Mouse (Mus musculus): ENCODE results near the gene Shc1.

Shc1 gene

DNA sequence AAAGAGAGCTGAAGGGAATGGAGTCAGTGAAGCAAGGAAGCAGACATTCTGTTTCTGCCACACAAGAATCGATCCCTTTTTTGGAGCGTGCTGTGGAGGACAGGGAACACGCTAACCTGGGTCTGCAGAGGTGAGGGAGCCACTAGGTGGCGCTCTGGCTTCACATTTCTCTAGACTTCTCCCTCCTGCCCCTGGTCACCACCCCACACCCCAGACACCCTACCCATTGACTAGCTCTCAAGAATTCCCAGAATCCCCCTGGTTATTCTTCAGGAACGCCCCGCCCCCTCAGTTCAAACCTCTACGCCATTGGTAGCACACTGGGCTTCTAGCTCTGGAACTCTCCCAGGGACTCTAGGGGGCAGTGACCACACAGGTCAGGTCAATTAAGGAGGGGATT is 31.3 kb downstream of the Shc1 start:
- peak; percentile 86 for DNase-seq (ENCODE audit: low read depth)

- no peak for DNase-seq (ENCODE audit: low read depth)
These were observed 33.7 kb downstream of the Shc1 start for GRCm38 (mm10) chr3:89451916-89452315.

- DNase-seq (ENCODE audit: low read depth): no peak
These were observed 36.3 kb downstream of the Shc1 start, which contains the start of gene Pmvk for GRCm38 (mm10) chr3:89454401-89455177. TSS of gene Pmvk (plus strand) at chr3:89454541.

DNA sequence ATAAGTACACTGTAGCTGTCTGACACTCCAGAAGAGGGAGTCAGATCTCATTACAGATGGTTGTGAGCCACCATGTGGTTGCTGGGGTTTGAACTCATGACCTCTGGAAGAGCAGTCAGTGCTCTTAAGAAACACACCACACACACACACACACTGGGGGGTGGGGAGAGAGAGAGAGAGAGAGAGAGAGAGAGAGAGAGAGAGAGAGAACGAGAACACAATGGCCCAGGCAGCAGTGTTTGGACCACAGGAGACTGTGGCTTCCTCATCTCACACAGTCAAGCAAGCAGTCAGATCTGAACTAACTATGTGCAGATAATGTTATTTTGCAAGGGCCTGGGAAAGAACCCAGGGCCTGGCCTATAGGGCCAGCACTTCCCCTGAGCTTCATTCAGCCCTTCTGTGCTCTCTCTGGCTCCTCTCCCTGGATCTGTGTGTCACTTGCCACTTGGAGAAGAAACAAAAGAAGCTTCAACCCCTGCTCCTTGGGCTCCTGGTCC is 37.6 kb downstream of the Shc1 start:
- DNase-seq (ENCODE audit: low read depth): peak; percentile 34

DNA sequence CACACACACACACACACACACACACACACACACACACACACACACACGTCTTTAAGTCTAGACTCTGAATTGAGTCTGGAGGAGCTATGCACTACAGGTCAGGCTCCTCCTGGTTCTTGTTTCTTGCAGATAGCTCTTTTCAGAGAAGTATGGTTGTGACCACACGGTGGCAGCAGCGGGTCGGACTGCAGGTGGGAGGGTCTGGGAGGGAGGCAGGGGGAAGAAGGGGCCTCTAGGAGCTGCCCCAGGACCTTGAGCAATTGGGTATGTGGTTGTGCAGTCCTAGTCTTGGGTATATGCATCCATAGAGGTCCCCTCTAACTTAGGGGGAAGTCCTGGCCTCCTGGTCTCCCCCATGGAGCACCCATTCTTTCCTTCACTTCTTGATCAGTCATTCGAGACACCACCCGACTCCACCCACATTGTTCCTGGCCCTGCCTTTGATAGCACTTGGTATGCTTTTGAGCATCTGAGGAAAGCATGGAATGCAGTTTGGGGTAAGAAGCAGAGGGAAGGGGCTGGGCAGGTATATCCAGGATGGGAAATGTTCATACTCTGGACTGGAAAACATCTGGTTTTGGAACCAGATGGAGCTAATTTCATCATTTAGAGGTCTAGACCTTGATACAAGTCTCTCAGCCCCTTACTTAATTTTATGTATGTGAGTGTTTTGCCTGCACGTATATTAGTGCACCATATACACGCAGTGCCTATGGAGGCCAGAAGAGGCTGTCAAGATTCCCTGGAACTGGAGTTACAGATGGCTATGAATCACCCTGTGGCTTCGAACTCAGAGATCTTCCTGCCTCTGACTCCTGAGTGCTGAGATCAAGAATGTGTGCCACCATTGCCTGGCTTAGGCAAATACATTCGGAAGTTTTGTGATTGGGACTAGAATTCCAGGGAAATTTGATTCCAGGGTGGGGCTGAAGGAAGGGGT is 38.8 kb downstream of the Shc1 start:
- peak; percentile 92 for DNase-seq (ENCODE audit: low read depth)

GRCm38 (mm10) chr3:89458372-89458964 is 40.2 kb downstream of the Shc1 start:
- DNase-seq (ENCODE audit: low read depth): no peak

GRCm38 (mm10) chr3:89458965-89459807 is 40.9 kb downstream of the Shc1 start:
- peak; percentile 98 for DNase-seq (ENCODE audit: low read depth)

- no peak for DNase-seq (ENCODE audit: low read depth)
These were observed 50.0 kb downstream of the Shc1 start for GRCm38 (mm10) chr3:89468268-89468667.

GRCm38 (mm10) chr3:89472280-89472679 is 54.0 kb downstream of the Shc1 start:
- DNase-seq (ENCODE audit: low read depth): no peak

- no peak for DNase-seq (ENCODE audit: low read depth)
These were observed 55.6 kb downstream of the Shc1 start for GRCm38 (mm10) chr3:89473838-89474237.

DNA sequence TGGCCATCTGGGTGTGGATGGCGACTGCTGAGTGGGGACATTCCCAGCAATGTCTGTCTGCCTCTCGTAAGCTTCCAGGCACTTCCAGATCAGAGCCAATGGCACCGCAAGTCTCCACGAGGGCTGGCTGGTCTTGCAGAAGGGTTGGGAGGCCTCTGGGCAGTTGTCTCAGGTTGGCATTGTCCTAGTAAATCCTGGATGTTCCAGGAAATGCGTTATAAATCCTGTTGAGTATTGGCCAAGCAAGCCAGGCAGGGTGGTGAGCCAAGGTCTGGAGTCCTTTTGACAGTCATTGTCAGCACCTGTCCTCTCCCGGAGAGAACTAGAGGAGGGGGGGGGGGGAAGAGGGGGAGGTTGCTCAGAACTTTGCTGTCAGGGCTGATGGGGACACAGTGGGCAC is 60.8 kb downstream of the Shc1 start:
- no peak for DNase-seq (ENCODE audit: low read depth)

Measured in induced T-regulatory cell, adult 2 months (primary cell).